Mouse (Mus musculus) adipose tissue, adult 10 weeks (tissue): ENCODE results near the gene Lmo1. TPM values are rescaled to one million over a fixed set of nuclear protein-coding genes. Genes with fewer than 3 reads are reported as not detected.

Source experiments
- polyA plus RNA-seq: library from polyadenylated mRNA; stranded (reverse); fragments of 350-450 nt; fragmentation: Illumina TruSeq; extraction: RNeasy Lipid Tissue Mini Kit (QIAGEN cat#74804); gene quantifications from one replicate; pipeline ENCODE4 v1.2.3, GENCODE M21; 2014; ENCODE audit warnings: low read depth, low replicate concordance

Lmo1 gene
- 15.7 TPM for polyA plus RNA-seq

GRCm38 (mm10) chr7:109174949-109175669, at the start of gene Lmo1:
Gene Lmo1, minus strand, starts transcription at chr7:109175207.

Other genes starting within 250 kb of the Lmo1 start
- 0.97 TPM for gene Nlrp10, start 245.0 kb downstream of the Lmo1 start, polyA plus RNA-seq
- gene Eif3f, start 240.8 kb downstream of the Lmo1 start, polyA plus RNA-seq, result 156 TPM
- 0.55 TPM for gene Tub, start 224.9 kb downstream of the Lmo1 start, polyA plus RNA-seq
- gene Ric3, start 91.9 kb downstream of the Lmo1 start, polyA plus RNA-seq, result 2.6 TPM